Mouse (Mus musculus) midbrain, embryonic 14.5 days (tissue): ENCODE measurements at regions not wholly inside any gene's neighbourhood (a gene's known extent, or its start where the extent isn't known, plus 50 kb on each side); places are given as distances from the start of the nearest gene placed in this dataset.

Experiments
- ATAC-seq: fragments of 200-750 bp; cut with Nextera tagmentation; 2 replicates; pipeline ENCODE4 v1.8.0; 2017; ENCODE audit warnings: moderate number of reproducible peaks, moderate library complexity; ENCODE audit not compliant: low FRiP score, low TSS enrichment
- DNase-seq: peaks from one replicate; pipeline ENCODE4 v3.0.0-alpha.2; 2015
- H3K27ac ChIP-seq: fragments of 300-500 bp; sonication (generic); replicated peaks from 2 replicates; pipeline ENCODE4 v1.5.1; 2014; ENCODE audit warnings: mild to moderate bottlenecking, low read depth, low read length, moderate library complexity
- H3K27me3 ChIP-seq: fragments of 300-500 bp; sonication (generic); 2 replicates; pipeline ENCODE4 v1.6.1; 2014; ENCODE audit warnings: low read length, control low read depth, mixed read lengths; ENCODE audit not compliant: control insufficient read depth, insufficient read depth
- H3K36me3 ChIP-seq: fragments of 300-500 bp; sonication (generic); 2 replicates; pipeline ENCODE4 v1.6.1; 2014; ENCODE audit warnings: low read length, control low read depth; ENCODE audit not compliant: control insufficient read depth, insufficient read depth
- H3K4me1 ChIP-seq: fragments of 300-500 bp; sonication (generic); 2 replicates; pipeline ENCODE4 v1.6.1; 2014; ENCODE audit warnings: mild to moderate bottlenecking, antibody characterized with exemption, low read length, control low read depth; ENCODE audit not compliant: control insufficient read depth, insufficient read depth
- H3K4me2 ChIP-seq: fragments of 300-500 bp; sonication (generic); 2 replicates; pipeline ENCODE4 v1.6.1; 2014; ENCODE audit warnings: mild to moderate bottlenecking, low read length, moderate library complexity
- H3K4me3 ChIP-seq: fragments of 300-500 bp; sonication (generic); replicated peaks from 2 replicates; pipeline ENCODE4 v1.5.1; 2014; ENCODE audit warnings: low read depth, low read length
- H3K9ac ChIP-seq: fragments of 300-500 bp; sonication (generic); replicated peaks from 2 replicates; pipeline ENCODE4 v1.6.1; 2014; ENCODE audit warnings: mild to moderate bottlenecking, low read length, moderate library complexity
- H3K9me3 ChIP-seq: fragments of 300-500 bp; sonication (generic); 2 replicates; pipeline ENCODE4 v1.6.1; 2016; ENCODE audit warnings: low read length, control low read depth, mixed read lengths; ENCODE audit not compliant: control insufficient read depth
- WGBS: fragments of 180-500 bp; shearing (Covaris S2); extraction: QIAGEN DNeasy Blood & Tissue Kit; methylation state at CpG from one replicate; pipeline ENCODE4 v1.1.7; 2014; 5-methylcytosine and 5-hydroxymethylcytosine counted together

DNA sequence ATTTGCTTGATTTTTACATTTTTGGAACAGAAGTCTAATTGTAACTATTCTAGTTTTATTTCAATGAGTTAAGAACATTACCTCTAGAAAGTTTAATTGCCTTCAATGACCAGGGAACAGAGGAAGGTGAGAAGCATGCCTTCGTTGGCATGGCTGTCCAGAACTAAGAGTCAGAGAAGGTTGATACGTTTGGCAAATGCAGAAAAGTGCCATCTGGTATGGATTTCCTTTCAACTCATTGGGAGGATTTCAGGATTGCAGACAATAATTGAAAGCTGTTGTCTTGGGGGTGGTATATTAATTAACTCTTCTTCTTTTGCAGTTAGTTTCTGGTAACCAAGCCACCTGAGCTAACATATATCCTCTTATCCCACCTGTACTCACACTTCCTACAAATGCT is 489.5 kb upstream of the Etaa1 start:
- ATAC-seq, result no peak
- Histone ChIP-seq H3K27ac (no peak overlapping the region), H3K4me1 (no peaks in the 10 kb centered on the region), H3K9ac (no peak overlapping the region), H3K4me2 (no peak overlapping the region), H3K4me3 (no peak overlapping the region), H3K36me3 (no peaks in the 10 kb centered on the region), H3K27me3 (no peaks in the 10 kb centered on the region), H3K9me3 (no peaks in the 10 kb centered on the region)
- 86% methylated on average over 2 of the region's 2 CpGs for WGBS
- no peak for DNase-seq

DNA sequence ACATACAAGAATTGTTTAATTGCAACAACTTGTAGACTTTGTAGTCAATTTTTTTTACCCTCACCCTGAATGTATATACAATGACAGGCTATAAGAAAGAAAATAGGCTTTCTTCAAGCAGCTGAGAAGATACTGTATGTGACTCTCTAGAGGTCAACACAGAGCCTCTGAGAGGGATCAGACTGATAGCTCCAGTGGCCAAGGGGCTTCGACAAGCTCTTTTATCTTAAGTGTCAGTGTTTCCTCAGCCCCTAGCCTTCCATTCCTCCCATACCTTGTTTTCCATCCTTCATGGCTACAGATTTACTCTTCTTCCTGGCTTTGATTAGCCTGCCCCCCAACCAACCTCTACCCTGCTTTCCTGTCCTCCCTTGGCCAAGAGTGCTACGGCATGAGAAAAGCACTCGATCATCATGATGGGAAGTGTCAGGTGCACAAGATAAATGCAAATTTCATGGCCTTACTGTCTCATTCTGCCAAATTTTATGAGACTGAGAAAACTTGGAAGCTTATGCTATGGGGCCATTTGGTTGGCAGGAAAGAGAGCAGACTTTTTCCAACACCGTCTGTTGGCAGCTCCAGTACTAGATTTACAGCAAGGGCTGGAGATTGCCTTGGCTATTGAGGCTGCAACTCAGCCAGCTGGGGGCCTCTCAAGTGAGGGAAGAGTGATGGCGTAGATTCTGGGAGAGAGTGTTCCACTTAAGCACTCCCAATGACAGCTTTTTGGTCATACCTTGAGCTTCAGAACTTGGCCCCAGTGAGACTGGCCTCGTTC is 484.3 kb upstream of the Etaa1 start:
- H3K4me2 ChIP-seq, result no peak overlapping the region
- H3K4me1 ChIP-seq, result no peaks in the 10 kb centered on the region
- no peak for ATAC-seq
- no peak for DNase-seq
- H3K9ac ChIP-seq, result no peak overlapping the region
- no peaks in the 10 kb centered on the region for H3K27me3 ChIP-seq
- H3K36me3 ChIP-seq, result no peaks in the 10 kb centered on the region
- H3K9me3 ChIP-seq, result no peaks in the 10 kb centered on the region
- H3K27ac ChIP-seq, result no peak overlapping the region
- WGBS, result 87% methylated on average over 6 of the region's 6 CpGs
- H3K4me3 ChIP-seq, result no peak overlapping the region

DNA sequence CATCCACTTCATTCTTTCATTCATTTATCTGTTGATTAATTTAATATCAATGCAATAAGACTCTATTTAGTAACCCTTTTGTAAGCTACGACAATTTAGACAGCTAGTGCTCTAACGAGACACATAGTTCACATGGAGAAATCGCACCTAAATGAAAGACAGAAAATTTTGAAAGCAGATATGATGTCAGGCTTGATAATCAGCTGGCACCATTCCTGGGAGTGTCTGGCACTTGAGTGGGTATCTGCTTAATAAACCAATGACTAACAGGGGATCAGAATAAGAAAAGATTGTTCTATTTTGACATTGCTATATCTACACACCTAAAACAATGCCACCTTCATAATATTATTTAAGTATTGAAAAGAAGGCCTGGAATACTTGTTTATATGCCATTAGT is 467.4 kb upstream of the Etaa1 start:
- Histone ChIP-seq H3K4me1 (no peaks in the 10 kb centered on the region), H3K4me3 (no peak overlapping the region), H3K27ac (no peak overlapping the region), H3K27me3 (no peaks in the 10 kb centered on the region), H3K4me2 (no peak overlapping the region), H3K9me3 (no peaks in the 10 kb centered on the region), H3K36me3 (no peaks in the 10 kb centered on the region), H3K9ac (no peak overlapping the region)
- DNase-seq (no peak), ATAC-seq (no peak)
- 89% methylated on average over 3 of the region's 3 CpGs for WGBS

DNA sequence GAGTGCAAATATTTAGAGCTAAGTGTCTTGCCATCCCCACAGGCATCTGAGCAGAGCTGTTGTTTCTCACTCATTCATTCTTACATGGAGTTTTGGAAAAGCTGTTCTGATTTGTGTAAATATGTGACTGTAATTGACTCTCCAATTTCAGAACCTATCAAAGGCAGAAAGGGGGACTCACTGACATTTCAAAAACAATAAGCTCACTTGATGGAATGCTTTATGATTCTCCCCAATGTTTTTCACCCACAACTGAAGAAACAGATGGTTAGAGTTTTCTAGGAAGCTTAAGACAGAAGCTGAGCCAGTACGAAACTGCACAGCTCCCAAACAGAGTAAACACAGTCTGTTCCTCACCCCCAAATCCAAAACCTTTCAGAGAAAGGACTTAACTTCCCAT is 460.1 kb upstream of the Etaa1 start:
- ATAC-seq, result no peak
- DNase-seq, result no peak
- H3K4me2 ChIP-seq, result no peak overlapping the region
- no peaks in the 10 kb centered on the region for H3K36me3 ChIP-seq
- H3K27ac ChIP-seq, result no peak overlapping the region
- H3K4me3 ChIP-seq, result no peak overlapping the region
- no peaks in the 10 kb centered on the region for H3K9me3 ChIP-seq
- H3K9ac ChIP-seq, result no peak overlapping the region
- H3K27me3 ChIP-seq, result no peaks in the 10 kb centered on the region
- WGBS, result 82% methylated on average over 1 of the region's 1 CpGs
- H3K4me1 ChIP-seq, result no peaks in the 10 kb centered on the region

GRCm38 (mm10) chr11:18408071-18408752 is 454.5 kb upstream of the Etaa1 start:
- H3K27ac ChIP-seq, result no peak overlapping the region
- H3K27me3 ChIP-seq, result no peaks in the 10 kb centered on the region
- no peaks in the 10 kb centered on the region for H3K4me1 ChIP-seq
- H3K4me2 ChIP-seq, result no peak overlapping the region
- 85% methylated on average over 8 of the region's 8 CpGs for WGBS
- DNase-seq (no peak), ATAC-seq (no peak)
- H3K9ac ChIP-seq, result no peak overlapping the region
- no peaks in the 10 kb centered on the region for H3K36me3 ChIP-seq
- no peaks in the 10 kb centered on the region for H3K9me3 ChIP-seq
- H3K4me3 ChIP-seq, result no peak overlapping the region

DNA sequence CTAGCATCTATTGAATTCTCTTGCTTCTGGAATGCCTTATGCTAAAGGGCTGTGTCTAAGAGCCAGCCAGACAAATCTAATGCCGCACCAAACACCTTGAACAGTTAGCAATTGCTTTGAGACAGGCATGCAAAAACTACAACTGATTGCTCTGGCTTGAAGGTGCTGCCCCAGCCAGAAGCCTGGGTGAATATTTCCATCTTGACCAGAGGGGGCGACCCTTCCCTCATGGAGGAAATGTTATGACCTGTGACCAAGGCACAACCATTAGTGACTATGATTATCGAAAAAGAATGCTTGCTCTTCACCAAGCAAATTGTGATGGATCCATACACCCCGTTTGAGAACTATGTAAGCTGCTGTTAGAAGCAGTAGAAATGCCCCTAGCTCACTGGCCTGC is 445.9 kb upstream of the Etaa1 start:
- Histone ChIP-seq H3K4me1 (no peaks in the 10 kb centered on the region), H3K4me2 (no peak overlapping the region), H3K4me3 (no peak overlapping the region), H3K27ac (no peak overlapping the region), H3K9ac (no peak overlapping the region), H3K36me3 (no peaks in the 10 kb centered on the region), H3K27me3 (no peaks in the 10 kb centered on the region), H3K9me3 (no peaks in the 10 kb centered on the region)
- 71% methylated on average over 4 of the region's 4 CpGs for WGBS
- DNase-seq, result no peak
- no peak for ATAC-seq

GRCm38 (mm10) chr11:18396397-18396796 is 442.7 kb upstream of the Etaa1 start:
- H3K4me2 ChIP-seq, result no peak overlapping the region
- no peaks in the 10 kb centered on the region for H3K9me3 ChIP-seq
- WGBS, result 78% methylated on average over 6 of the region's 6 CpGs
- H3K9ac ChIP-seq, result no peak overlapping the region
- no peaks in the 10 kb centered on the region for H3K27me3 ChIP-seq
- ATAC-seq (no peak), DNase-seq (no peak)
- no peaks in the 10 kb centered on the region for H3K4me1 ChIP-seq
- H3K36me3 ChIP-seq, result no peaks in the 10 kb centered on the region
- H3K4me3 ChIP-seq, result no peak overlapping the region
- no peak overlapping the region for H3K27ac ChIP-seq

GRCm38 (mm10) chr11:18395631-18396030 is 442.0 kb upstream of the Etaa1 start:
- H3K36me3 ChIP-seq, result no peaks in the 10 kb centered on the region
- H3K9me3 ChIP-seq, result no peaks in the 10 kb centered on the region
- WGBS, result 95% methylated on average over 4 of the region's 4 CpGs
- DNase-seq (no peak), ATAC-seq (no peak)
- H3K4me2 ChIP-seq, result no peak overlapping the region
- no peak overlapping the region for H3K27ac ChIP-seq
- H3K4me3 ChIP-seq, result no peak overlapping the region
- H3K27me3 ChIP-seq, result no peaks in the 10 kb centered on the region
- H3K9ac ChIP-seq, result no peak overlapping the region
- H3K4me1 ChIP-seq, result no peaks in the 10 kb centered on the region

- ATAC-seq (no peak), DNase-seq (no peak)
- H3K36me3 ChIP-seq, result no peaks in the 10 kb centered on the region
- H3K27ac ChIP-seq, result no peak overlapping the region
- no peaks in the 10 kb centered on the region for H3K9me3 ChIP-seq
- no peak overlapping the region for H3K4me2 ChIP-seq
- no peak overlapping the region for H3K4me3 ChIP-seq
- no peak overlapping the region for H3K9ac ChIP-seq
- WGBS, result 85% methylated on average over 6 of the region's 6 CpGs
- no peaks in the 10 kb centered on the region for H3K27me3 ChIP-seq
- H3K4me1 ChIP-seq, result 0 out of 2 replicates have a peak, but pooled peaks cover 3% of the 10 kb centered on the region
Observed at GRCm38 (mm10) chr11:18372813-18373332, 419.2 kb upstream of the Etaa1 start.
